Comparison of ENCODE assay signal across 8 mouse cellular contexts in genomic region chr6:83101688-83102556, GRCm38 (mm10). TPM values are rescaled to one million over a fixed set of nuclear protein-coding genes. Genes with fewer than 3 reads are reported as not detected.
DNase-seq lines count a peak whose midpoint lies in the region; ATAC-seq and TF ChIP-seq lines count a peak whose summit lies in the region.

No protein-coding gene starts in this region.

- ATAC-seq in erythroblast, adult 5-6 weeks (replicated peaks; ENCODE audit: low FRiP score, poor library complexity, severe bottlenecking), result peak; percentile 83

- no peaks in the 10 kb centered on the region for H3K36me3 ChIP-seq in ES-Bruce4 (ENCODE audit: control insufficient read depth, insufficient read depth, low read length, poor library complexity, severe bottlenecking)

- TF ChIP-seq EP300 in ES-Bruce4 (IDR thresholded peaks at IDR 0.05; ENCODE audit: insufficient read depth, low read depth, low read length), result no peak

- peak overlapping the region; percentile 42 for H3K9ac ChIP-seq in ES-Bruce4 (ENCODE audit: low read depth, poor library complexity, severe bottlenecking)

- no peaks in the 10 kb centered on the region for H3K9me3 ChIP-seq in ES-Bruce4 (replicated peaks; ENCODE audit: control insufficient read depth, insufficient read depth, low read length, poor library complexity, severe bottlenecking)

- H3K27me3 ChIP-seq in ES-Bruce4 (ENCODE audit: control insufficient read depth, insufficient read depth, low read length, poor library complexity, severe bottlenecking), result no peaks in the 10 kb centered on the region

- intact Hi-C loops in heart, postnatal 14 days (cut with DNase I), result loop anchor here (1.0 to 2.0 kb wide), 3 partner anchors 23 to 104 kb away; partner anchors contain the start of gene Aup1

- H3K4me3 ChIP-seq in ES-Bruce4 (ENCODE audit: low read depth, low read length), result peak overlapping the region; percentile 87

- peak; percentile 80 to 88 for DNase-seq in adrenal gland, postnatal 36 days
- peak; percentile 68 to 74 for DNase-seq in heart, postnatal 14 days
- peak; percentile 79 to 87 for DNase-seq in kidney, postnatal 4 days
- DNase-seq in lung, postnatal 4 days, result peak; percentile 79 to 83
- peak; percentile 52 for DNase-seq in retina, postnatal 7 days (ENCODE audit: low read depth, low spot score)
- peak; percentile 55 for DNase-seq in urinary bladder, postnatal 25 days (ENCODE audit: low spot score)

- H3K27ac ChIP-seq in ES-Bruce4 (ENCODE audit: insufficient read depth, low read length), result no peak overlapping the region

- no peaks in the 10 kb centered on the region for H3K4me1 ChIP-seq in ES-Bruce4 (ENCODE audit: control insufficient read depth, insufficient read depth, low read length)

- no peak for TF ChIP-seq POLR2A in ES-Bruce4 (IDR thresholded peaks at IDR 0.05; ENCODE audit: insufficient read depth, low read length)

- TF ChIP-seq CTCF in ES-Bruce4 (IDR thresholded peaks at IDR 0.05; ENCODE audit: low read depth, low read length), result peak; percentile 9

RNA-seq across cellular contexts. Expression of gene Gm42688, which starts 0.5 kb away (rescaled TPM):
- polyA plus RNA-seq in ES-Bruce4 (2011; ENCODE audit: insufficient read depth, insufficient read length, low read depth, missing spikeins), result 0.45 and 1.2 TPM in 2 replicates
- total RNA-seq in adrenal gland, postnatal 36 days (2021), result 1 to 10 TPM; 5.2 to 5.9 TPM
- total RNA-seq in erythroblast, adult 5-6 weeks (2015; ENCODE audit: low replicate concordance), result 0.19 TPM in 1 of 2 replicates, not detected in the other
- 0.94 TPM in 1 of 2 replicates, not detected in the other for total RNA-seq in erythroblast, adult 5-6 weeks (2017; ENCODE audit: low replicate concordance)
- 1 to 10 TPM; 1.4 to 1.6 TPM for total RNA-seq in heart, postnatal 14 days (2021)

RNA-seq across cellular contexts. Expression of gene Ccdc142, which starts 0.5 kb away (rescaled TPM):
- polyA plus RNA-seq in ES-Bruce4 (2011; ENCODE audit: insufficient read depth, insufficient read length, low read depth, missing spikeins), result not detected in 2 replicates
- total RNA-seq in adrenal gland, postnatal 36 days (2021), result 1 to 10 TPM; 3.6 to 4.1 TPM
- not detected in 2 replicates for total RNA-seq in erythroblast, adult 5-6 weeks (2015; ENCODE audit: low replicate concordance)
- 0.98 TPM in 1 of 2 replicates, not detected in the other for total RNA-seq in erythroblast, adult 5-6 weeks (2017; ENCODE audit: low replicate concordance)
- total RNA-seq in heart, postnatal 14 days (2021), result 1 to 10 TPM; 1.0 to 1.8 TPM

RNA-seq across cellular contexts. Expression of gene Mrpl53, which starts 6.9 kb away (rescaled TPM):
- 29.5 and 36.4 TPM in 2 replicates for polyA plus RNA-seq in ES-Bruce4 (2011; ENCODE audit: insufficient read depth, insufficient read length, low read depth, missing spikeins)
- total RNA-seq in adrenal gland, postnatal 36 days (2021), result 100 to 1,000 TPM; 103 to 109 TPM
- 21.7 and 33.9 TPM in 2 replicates for total RNA-seq in erythroblast, adult 5-6 weeks (2015; ENCODE audit: low replicate concordance)
- total RNA-seq in erythroblast, adult 5-6 weeks (2017; ENCODE audit: low replicate concordance), result 6.6 and 14.8 TPM in 2 replicates
- 100 to 1,000 TPM; 133 to 136 TPM for total RNA-seq in heart, postnatal 14 days (2021)

RNA-seq across cellular contexts. Expression of gene Mogs, which starts 13.4 kb away (rescaled TPM):
- polyA plus RNA-seq in ES-Bruce4 (2011; ENCODE audit: insufficient read depth, insufficient read length, low read depth, missing spikeins), result 23.3 and 25.4 TPM in 2 replicates
- 10 to 100 TPM; 58.3 to 77.1 TPM for total RNA-seq in adrenal gland, postnatal 36 days (2021)
- total RNA-seq in erythroblast, adult 5-6 weeks (2015; ENCODE audit: low replicate concordance), result 5.8 and 11.3 TPM in 2 replicates
- 13.8 and 18.5 TPM in 2 replicates for total RNA-seq in erythroblast, adult 5-6 weeks (2017; ENCODE audit: low replicate concordance)
- total RNA-seq in heart, postnatal 14 days (2021), result 10 to 100 TPM; 10.4 to 11.4 TPM

RNA-seq across cellular contexts. Expression of gene Lbx2, which starts 15.8 kb away (rescaled TPM):
- not detected in 2 replicates for polyA plus RNA-seq in ES-Bruce4 (2011; ENCODE audit: insufficient read depth, insufficient read length, low read depth, missing spikeins)
- 10 to 100 TPM in 1 of 2 experiments, 1 to 10 TPM in 1; 7.9 to 15.5 TPM for total RNA-seq in adrenal gland, postnatal 36 days (2021)
- not detected in 2 replicates for total RNA-seq in erythroblast, adult 5-6 weeks (2015; ENCODE audit: low replicate concordance)
- not detected in 2 replicates for total RNA-seq in erythroblast, adult 5-6 weeks (2017; ENCODE audit: low replicate concordance)
- total RNA-seq in heart, postnatal 14 days (2021), result 1 to 10 TPM in 1 of 2 experiments, under 1 TPM in 1; 0.38 to 1.1 TPM
